Mouse (Mus musculus) frontal cortex, postnatal 36 days (tissue): ENCODE measurements around the gene Crybb3.
"Not testable (repeated sequence)": the region's sequence is repeated elsewhere in the genome, so short reads cannot be mapped to it uniquely, and the experiment has no call there.

Experiments used
- DNase-seq, 2 experiments: peaks; one replicate each; pipeline ENCODE4 v3.0.0; 2022; ENCODE audit warnings: low spot score in 2 of 2

The Crybb3 gene

GRCm38 (mm10) chr5:113081439-113081838 lies at the start of gene Crybb3:
TSS of gene Crybb3 (minus strand) at chr5:113081584.
- no peak for DNase-seq

DNA sequence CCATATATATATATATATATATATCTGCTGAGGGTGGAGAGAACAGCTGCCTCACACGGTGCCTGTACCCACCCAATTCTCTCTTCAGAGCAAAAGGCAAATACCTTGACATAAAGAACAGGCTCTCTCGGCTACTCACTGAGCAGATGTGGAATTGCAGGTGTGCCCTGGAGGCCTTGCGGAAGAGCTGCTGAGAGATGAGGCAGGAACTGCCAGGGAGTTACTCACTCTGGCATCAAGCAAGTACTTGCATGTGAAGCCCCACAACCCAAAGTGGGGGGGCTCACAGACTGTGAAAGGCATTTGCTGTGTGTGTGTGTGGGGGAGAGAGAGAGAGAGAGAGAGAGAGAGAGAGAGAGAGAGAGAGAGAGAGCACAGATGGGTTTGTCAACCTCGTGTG lies 47.0 kb upstream of the Crybb3 start:
- DNase-seq: no peak

DNA sequence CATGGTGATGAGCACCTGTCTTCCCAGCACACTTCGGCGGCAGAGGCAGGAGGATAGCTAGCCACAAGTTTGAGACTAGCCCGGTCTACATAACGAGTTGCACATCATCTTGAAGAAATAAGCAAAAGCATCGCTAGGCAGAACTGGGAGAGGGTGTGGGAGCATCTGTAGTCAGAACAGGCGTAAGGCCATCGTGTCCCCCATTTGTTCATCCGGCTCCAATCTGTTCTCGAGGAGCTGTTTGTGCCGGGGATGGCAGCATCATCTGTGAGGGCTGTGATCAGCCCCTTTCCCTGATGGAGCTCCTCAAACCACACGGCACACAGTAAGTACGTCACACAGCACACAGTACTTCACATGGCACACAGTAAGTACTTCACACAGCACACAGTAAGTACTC lies 45.1 kb upstream of the Crybb3 start:
- no peak for DNase-seq

DNA sequence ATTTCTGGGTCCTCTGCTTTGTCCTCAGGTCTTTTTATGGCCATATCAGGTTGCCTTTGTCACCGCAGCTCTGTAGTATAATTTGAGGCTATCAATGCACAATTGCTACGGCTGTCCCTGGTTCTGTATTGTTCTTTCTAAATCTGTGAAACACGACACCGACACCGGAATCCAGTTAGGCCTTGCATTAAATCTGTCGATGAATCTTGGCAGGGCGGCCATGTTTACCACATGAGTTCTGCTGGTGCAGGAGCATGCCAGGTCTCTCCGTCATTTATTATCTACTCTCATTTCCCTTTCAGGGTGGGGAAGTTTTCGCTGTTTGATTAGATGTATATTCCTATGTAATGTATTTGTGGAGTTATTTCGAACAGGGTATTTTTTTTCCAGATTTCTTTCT lies 42.3 kb upstream of the Crybb3 start:
- DNase-seq: no peak

- DNase-seq: no peak
These were observed 41.1 kb upstream of the Crybb3 start for GRCm38 (mm10) chr5:113122326-113123054.

DNA sequence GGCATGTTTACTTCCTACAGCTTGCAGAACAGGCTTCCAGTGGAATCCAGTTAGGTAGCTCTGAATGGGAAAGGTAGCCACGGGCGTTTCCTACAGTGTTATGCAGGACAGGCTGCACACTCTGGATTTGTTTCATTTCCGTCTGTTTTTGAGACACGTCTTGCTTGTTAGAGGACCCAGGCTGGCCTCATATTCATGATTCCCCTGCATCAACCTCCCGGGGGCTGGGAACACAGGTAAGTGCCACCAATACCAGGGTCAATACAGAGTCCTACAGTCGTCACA lies 40.1 kb upstream of the Crybb3 start:
- no peak for DNase-seq

- no peak for DNase-seq
These were observed 39.6 kb upstream of the Crybb3 start for GRCm38 (mm10) chr5:113120741-113121590.

DNA sequence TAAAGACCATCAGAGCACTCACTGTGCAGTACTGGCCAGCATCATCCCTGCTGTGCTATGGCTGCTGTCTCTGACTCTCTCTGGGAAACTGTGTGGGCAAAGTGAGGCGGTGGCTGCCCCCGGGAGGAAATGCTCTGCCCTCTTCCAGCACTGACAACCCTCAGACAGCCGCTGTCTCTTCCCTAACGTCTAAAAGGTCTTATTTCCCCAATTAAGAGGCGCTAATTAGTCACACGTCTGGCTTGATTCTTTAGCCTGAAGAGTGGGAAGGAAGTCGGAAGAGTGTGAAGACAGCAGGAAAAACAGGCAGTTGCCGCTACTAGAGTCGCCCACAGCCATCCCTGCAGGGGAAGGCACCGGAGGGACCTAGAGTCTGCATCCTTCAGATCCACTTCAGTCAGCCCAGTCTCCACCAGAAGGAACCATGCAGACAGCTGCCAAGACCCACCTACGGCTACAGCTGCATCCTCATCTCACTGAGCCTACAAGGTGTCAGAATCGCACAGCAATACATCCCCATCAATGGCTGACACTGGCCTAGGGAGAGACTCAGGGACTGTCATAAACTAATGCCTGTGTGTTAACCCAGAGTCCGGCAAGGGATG lies 38.6 kb upstream of the Crybb3 start:
- DNase-seq: peak; percentile 74 to 88

DNA sequence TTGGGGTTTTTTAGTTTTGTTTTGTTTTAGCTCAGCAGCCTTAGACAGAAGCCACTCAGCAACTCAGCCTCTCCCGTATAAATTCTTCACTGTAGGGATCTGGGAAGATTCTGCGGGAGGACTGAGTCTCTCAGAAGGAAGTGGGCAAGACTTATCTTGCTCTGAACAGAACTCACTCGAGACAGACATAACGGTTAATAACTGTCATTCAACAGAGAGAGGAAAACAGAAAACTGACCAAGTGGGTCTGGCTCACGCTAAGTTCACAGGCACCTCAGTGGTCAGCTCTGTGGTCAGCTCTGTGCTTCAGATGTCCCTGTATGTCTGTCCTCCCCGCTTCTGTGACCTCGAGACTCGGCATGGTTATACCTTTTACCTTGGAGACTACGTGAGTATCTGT lies 37.9 kb upstream of the Crybb3 start:
- no peak for DNase-seq

- no peak for DNase-seq
These were observed 37.3 kb upstream of the Crybb3 start for GRCm38 (mm10) chr5:113118695-113119094.

DNA sequence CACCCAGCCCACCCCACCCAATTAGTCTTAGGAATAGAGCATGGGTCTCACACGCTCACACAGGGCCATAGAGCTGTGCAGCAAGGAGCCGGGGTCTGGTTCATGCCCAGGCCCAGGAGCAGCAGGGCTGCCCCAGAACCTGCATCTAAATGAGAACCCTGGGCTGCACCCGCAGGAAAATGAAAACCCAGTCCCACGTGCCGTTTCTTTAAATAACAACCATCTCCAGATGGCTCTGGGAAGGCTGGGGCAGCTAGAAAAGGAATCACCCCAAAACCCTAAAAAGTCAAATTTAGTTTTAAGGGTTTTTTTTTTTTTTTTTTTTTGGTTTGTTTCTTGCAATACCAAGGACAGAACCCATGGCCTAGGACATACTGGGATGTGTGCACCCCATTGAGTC lies 36.0 kb upstream of the Crybb3 start:
- DNase-seq: no peak

- DNase-seq: no peak
These were observed 34.5 kb upstream of the Crybb3 start for GRCm38 (mm10) chr5:113115896-113116295.

- peak; percentile 48 to 62 for DNase-seq
These were observed 33.2 kb upstream of the Crybb3 start for GRCm38 (mm10) chr5:113114264-113115225.

GRCm38 (mm10) chr5:113113120-113113519 lies 31.7 kb upstream of the Crybb3 start:
- no peak for DNase-seq

GRCm38 (mm10) chr5:113111336-113111735 lies 30.0 kb upstream of the Crybb3 start:
- no peak for DNase-seq

- no peak for DNase-seq
These were observed 29.5 kb upstream of the Crybb3 start for GRCm38 (mm10) chr5:113110929-113111328.

GRCm38 (mm10) chr5:113109651-113110050 lies 28.3 kb upstream of the Crybb3 start:
- not testable (repeated sequence) for DNase-seq

GRCm38 (mm10) chr5:113108165-113108764 lies 26.9 kb upstream of the Crybb3 start:
- DNase-seq: no peak

DNA sequence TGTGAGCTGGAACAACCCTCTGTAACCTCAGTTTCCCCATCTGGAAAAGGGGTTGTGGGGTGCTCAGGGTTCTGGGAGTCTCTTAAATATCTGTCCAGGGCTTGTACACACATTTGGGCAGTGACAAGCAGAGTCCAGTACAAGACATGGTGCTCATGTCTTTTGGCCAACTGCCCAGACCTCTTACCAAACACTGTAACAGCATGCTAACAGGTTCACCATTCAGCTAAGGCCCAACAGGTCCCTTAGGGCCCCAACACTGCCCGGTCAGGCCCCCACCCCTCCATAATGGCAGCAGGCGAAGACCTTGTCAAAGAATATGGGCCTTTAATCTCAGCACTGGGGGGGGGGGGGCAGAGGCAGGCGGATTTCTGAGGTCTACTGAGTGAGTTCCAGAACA lies 26.3 kb upstream of the Crybb3 start:
- DNase-seq: no peak

DNA sequence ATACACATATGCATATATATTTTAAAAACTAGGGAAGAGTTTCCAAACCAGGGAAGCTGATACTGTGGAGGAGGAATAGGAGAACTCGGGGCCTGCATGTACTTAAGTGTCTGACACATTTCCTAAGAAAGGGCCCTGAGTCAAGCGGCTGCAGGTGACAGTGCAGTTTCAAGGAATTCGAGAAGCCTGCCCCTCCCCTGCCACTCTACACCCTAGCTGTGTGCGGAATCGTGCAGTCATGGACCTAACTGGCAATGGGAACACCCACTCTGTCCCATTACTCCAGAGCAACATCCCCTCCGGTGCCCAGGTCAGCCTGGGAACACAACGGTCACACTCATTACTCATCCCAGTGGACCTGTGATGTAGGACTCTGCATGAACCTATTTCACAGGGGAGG lies 25.2 kb upstream of the Crybb3 start:
- no peak for DNase-seq

DNA sequence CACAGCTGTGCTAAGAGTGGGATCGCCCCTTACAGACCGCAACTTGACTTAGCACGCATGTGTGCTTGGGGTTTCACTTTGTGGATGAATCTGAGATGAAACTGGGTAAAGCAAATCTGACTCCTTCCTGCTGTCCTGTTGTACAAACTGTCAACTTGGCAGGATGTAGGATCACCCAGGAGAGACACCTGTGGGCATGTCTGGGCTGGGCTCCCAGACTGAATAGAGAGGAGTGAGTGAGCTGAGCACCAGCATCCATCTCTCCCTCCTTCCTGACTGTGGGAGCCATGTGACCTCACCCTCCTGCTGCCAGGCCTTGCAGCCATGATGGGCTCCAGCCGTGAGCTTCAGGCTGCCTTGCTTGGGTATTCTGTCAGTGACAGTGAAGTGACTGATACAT lies 24.1 kb upstream of the Crybb3 start:
- DNase-seq: no peak
